Mouse (Mus musculus) kidney, embryonic 14.5 days (tissue): ENCODE measurements around the gene Tmtc1. TPM values are rescaled to one million over a fixed set of nuclear protein-coding genes. Genes with fewer than 3 reads are reported as not detected.

ENCODE experiments used
- ATAC-seq: fragments of 200-750 bp; cut with Nextera tagmentation; 2 replicates; pipeline ENCODE4 v1.8.0; 2017; ENCODE audit warnings: moderate number of reproducible peaks, mild to moderate bottlenecking, moderate TSS enrichment, moderate library complexity; ENCODE audit not compliant: low FRiP score, low TSS enrichment
- H3K27ac ChIP-seq: fragments of 300-500 bp; sonication (generic); 2 replicates; pipeline ENCODE4 v1.5.1; 2014; ENCODE audit warnings: low read depth, mild to moderate bottlenecking, low read length, moderate library complexity, mixed read lengths
- H3K27me3 ChIP-seq: fragments of 300-500 bp; sonication (generic); 2 replicates; pipeline ENCODE4 v1.6.1; 2014; ENCODE audit warnings: mild to moderate bottlenecking, low read length; ENCODE audit not compliant: control insufficient read depth, insufficient read depth
- H3K36me3 ChIP-seq: fragments of 300-500 bp; sonication (generic); 2 replicates; pipeline ENCODE4 v1.6.1; 2014; ENCODE audit warnings: low read length, mixed read lengths; ENCODE audit not compliant: control insufficient read depth, insufficient read depth
- H3K4me1 ChIP-seq: fragments of 300-500 bp; sonication (generic); 2 replicates; pipeline ENCODE4 v1.6.1; 2014; ENCODE audit warnings: low read length, mixed read lengths; ENCODE audit not compliant: control insufficient read depth, insufficient read depth
- H3K4me2 ChIP-seq: fragments of 300-500 bp; sonication (generic); replicated peaks from 2 replicates; pipeline ENCODE4 v1.6.1; 2014; ENCODE audit warnings: low read depth, mild to moderate bottlenecking, low read length
- H3K4me3 ChIP-seq: fragments of 300-500 bp; sonication (generic); 2 replicates; pipeline ENCODE4 v1.5.1; 2014; ENCODE audit warnings: mild to moderate bottlenecking, low read length
- H3K9ac ChIP-seq: fragments of 300-500 bp; sonication (generic); 2 replicates; pipeline ENCODE4 v1.6.1; 2014; ENCODE audit warnings: low read depth, mild to moderate bottlenecking, low read length, moderate library complexity
- H3K9me3 ChIP-seq: fragments of 300-500 bp; sonication (generic); 2 replicates; pipeline ENCODE4 v1.6.1; 2016; ENCODE audit warnings: low read length; ENCODE audit not compliant: control insufficient read depth
- WGBS: fragments of 180-500 bp; shearing (Covaris S2); extraction: QIAGEN DNeasy Blood & Tissue Kit; methylation state at CpG from one replicate; pipeline ENCODE4 v1.1.7; 2014; 5-methylcytosine and 5-hydroxymethylcytosine counted together
- polyA plus RNA-seq: library from polyadenylated mRNA; unstranded; fragments of >200 nt; fragmentation: Nextera tagmentation; extraction: Ambion mirVana; gene quantifications from 2 replicates; pipeline ENCODE4 v1.2.1, GENCODE M21; 2014

Gene Tmtc1
- polyA plus RNA-seq, 1 experiment from 2014 or later = 2.5 TPM

DNA sequence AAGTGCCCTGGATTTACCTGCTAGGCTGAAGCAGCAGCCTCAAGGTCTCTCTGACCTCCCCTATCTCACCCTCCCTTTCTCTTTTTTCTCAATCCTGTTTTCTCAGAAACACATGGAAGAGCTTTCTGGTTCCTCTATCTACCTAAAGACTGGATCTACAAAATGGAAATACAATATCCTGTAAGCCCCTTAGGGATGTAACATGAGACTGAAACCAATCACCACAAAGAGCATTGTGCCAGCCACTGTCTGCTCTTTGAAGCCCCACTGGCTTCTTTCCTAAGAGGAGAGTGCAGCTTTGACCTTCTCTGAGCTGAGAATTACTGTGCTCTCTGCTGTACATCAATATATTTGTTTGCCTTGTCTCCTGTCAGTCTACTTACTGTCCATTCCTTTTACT lies 147.8 kb downstream of the Tmtc1 start:
- no peak for ATAC-seq
- no peak overlapping the region for H3K27ac ChIP-seq
- H3K27me3 ChIP-seq = no peaks in the 10 kb centered on the region
- H3K9ac ChIP-seq = no peak overlapping the region
- no peak overlapping the region for H3K4me2 ChIP-seq
- H3K36me3 ChIP-seq = no peaks in the 10 kb centered on the region
- no peaks in the 10 kb centered on the region for H3K9me3 ChIP-seq
- H3K4me3 ChIP-seq = no peak overlapping the region
- no peaks in the 10 kb centered on the region for H3K4me1 ChIP-seq

DNA sequence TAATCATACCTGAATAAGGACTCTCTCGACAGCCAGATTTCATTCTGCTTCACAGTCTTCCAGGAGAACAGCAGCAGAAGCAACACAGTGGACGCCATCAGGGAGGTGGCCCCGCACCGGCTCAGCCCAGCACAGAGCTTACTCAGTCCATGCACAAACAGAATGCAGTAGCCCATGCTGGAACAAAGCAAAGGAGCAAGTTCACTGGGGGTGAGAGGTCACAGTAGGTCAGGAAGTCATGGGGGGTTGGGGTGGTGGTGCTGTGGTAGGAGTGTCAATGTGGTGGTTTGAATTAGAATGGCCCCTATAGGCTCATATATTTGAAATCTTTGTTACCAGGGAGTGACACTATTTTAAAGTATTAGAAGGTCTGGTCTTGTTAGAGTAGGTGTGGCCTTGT lies 149.7 kb downstream of the Tmtc1 start:
- WGBS = 67% methylated on average over 4 of the region's 4 CpGs
- Histone ChIP-seq H3K4me1 (no peaks in the 10 kb centered on the region), H3K4me3 (no peak overlapping the region), H3K9ac (no peak overlapping the region), H3K9me3 (no peaks in the 10 kb centered on the region), H3K27me3 (no peaks in the 10 kb centered on the region), H3K4me2 (no peak overlapping the region), H3K36me3 (no peaks in the 10 kb centered on the region), H3K27ac (no peak overlapping the region)
- ATAC-seq = no peak

DNA sequence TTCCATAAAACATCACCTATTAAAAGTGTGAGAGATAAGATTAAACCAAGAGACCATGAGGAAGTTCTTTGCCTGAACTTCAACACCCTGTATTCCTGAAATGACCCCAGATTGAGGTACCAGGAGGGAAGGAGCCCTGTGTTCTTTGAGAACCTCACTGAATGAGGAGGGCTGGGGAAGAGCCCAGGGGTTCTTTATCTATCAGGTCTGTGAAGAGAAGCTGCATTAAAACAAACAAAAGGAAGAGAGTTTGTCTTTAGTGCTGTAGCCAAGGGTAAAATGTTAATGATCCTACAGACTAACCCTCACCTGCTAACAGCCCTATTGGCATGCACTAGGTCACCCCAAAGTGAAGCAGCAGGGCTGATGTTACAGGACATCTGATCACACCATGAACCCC lies 153.3 kb downstream of the Tmtc1 start:
- Histone ChIP-seq H3K4me1 (no peaks in the 10 kb centered on the region), H3K27me3 (no peaks in the 10 kb centered on the region), H3K4me3 (no peak overlapping the region), H3K9me3 (no peaks in the 10 kb centered on the region), H3K4me2 (no peak overlapping the region), H3K27ac (no peak overlapping the region), H3K9ac (no peak overlapping the region), H3K36me3 (no peaks in the 10 kb centered on the region)
- no peak for ATAC-seq

DNA sequence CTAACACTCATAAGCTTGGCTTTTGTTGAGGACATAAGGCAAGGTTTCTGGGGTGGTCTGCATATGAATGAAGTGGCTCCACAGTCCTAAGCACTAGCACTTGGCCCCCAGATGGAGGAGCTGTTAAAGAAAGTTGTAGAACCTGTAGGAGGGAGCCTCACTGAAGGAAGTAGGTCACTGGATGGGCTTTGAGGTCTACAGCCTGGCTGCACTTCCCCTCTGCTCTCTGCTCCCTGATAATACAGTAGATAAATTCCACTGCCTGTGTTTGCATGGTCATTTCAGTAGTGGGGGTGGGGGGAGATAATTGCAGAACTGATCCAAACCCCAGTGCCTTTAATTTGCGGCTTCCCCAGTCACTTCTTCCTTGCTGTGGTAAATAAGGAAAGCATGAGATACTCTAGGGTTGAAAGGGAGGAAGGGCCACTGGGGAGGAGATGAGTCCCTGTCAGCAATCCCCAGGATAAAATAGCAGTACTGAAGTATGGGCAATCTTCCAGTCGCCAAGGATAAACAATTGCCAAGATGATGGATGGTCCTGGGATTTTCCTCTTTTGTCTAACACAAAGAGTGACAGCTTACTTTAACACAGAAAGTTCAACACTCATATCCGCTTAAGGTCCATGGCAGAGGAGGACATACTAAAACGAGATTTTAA lies 160.8 kb downstream of the Tmtc1 start:
- no peak for ATAC-seq
- H3K27ac ChIP-seq = no peak overlapping the region
- no peaks in the 10 kb centered on the region for H3K9me3 ChIP-seq

DNA sequence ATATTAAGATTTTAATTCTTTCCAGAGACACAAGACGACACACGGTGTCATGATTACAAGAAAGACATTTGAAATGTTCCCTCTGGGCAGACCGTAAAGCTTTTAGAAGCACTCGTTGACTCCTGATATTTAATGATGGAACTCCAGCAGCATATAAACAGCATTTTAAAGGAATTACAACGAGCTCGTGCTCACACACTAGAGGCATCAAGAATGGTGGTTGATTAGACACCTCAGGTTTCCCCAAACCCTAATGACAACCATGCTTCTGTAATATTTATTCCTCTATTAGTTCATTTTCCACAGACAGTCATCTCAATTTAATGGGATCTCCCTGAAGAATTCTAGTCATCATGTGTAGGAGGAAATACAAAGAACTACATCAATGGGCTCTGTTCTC lies 164.9 kb downstream of the Tmtc1 start:
- H3K27me3 ChIP-seq = no peaks in the 10 kb centered on the region
- ATAC-seq = no peak
- H3K4me2 ChIP-seq = no peak overlapping the region
- no peak overlapping the region for H3K27ac ChIP-seq
- H3K9me3 ChIP-seq = no peaks in the 10 kb centered on the region
- H3K4me1 ChIP-seq = peaks cover 5% of the 10 kb centered on the region; the same call in 1 of the 2 replicates
- WGBS = 65% methylated on average over 6 of the region's 6 CpGs
- no peak overlapping the region for H3K4me3 ChIP-seq
- no peak overlapping the region for H3K9ac ChIP-seq
- H3K36me3 ChIP-seq = no peaks in the 10 kb centered on the region

More for the DNA sequence above, 160.8 kb downstream of the Tmtc1 start:
- Histone ChIP-seq H3K27me3 (no peaks in the 10 kb centered on the region), H3K36me3 (no peaks in the 10 kb centered on the region), H3K4me1 (peaks cover 5% of the 10 kb centered on the region; the same call in 1 of the 2 replicates), H3K4me3 (no peak overlapping the region), H3K9ac (no peak overlapping the region), H3K4me2 (no peak overlapping the region)
- WGBS = 49% methylated on average over 4 of the region's 4 CpGs

DNA sequence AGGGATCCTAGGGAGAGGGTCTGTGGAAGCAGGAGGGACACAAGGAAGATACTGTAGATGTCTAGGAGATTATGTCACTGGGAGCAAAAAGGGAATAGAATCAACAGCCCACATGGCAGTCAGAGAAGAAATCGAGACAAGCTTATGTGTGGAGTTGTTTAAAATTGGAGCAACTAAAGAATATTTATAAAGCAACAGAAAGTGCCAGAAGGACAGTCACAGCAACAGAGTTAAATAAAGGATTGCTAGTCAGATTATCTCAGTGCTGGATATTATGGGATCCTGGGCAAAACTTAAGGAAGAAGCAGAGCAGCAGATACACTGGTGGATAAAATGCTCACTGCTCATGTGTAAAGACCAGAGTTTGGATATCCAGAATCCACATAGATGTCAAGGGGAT lies 167.8 kb downstream of the Tmtc1 start:
- Histone ChIP-seq H3K4me3 (no peak overlapping the region), H3K36me3 (no peaks in the 10 kb centered on the region), H3K4me1 (no peaks in the 10 kb centered on the region), H3K27ac (no peak overlapping the region), H3K9me3 (no peaks in the 10 kb centered on the region), H3K27me3 (no peaks in the 10 kb centered on the region), H3K4me2 (no peak overlapping the region), H3K9ac (no peak overlapping the region)
- 97% methylated on average over 1 of the region's 1 CpGs for WGBS
- no peak for ATAC-seq

DNA sequence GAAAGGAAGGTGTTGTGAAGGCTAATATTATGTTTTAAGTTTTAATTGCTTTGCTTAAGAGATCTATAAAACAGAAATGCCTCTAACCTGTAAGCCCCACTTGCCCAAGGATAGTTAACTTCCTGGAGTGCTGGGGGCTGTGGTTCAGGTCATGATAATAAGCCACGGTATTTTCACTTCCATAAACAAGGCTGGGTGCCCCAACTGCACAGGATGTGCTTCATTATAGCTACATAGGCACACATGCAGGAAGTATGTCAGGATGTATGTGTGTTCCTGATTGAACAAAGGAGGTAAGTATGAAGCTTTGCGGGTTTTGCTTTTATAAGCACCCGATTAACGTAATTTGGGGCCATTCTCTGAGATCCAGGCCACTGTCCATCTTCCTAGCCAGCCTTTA lies 169.1 kb downstream of the Tmtc1 start:
- no peaks in the 10 kb centered on the region for H3K27me3 ChIP-seq
- no peak overlapping the region for H3K9ac ChIP-seq
- no peak for ATAC-seq
- H3K4me3 ChIP-seq = no peak overlapping the region
- H3K9me3 ChIP-seq = no peaks in the 10 kb centered on the region
- H3K36me3 ChIP-seq = no peaks in the 10 kb centered on the region
- H3K4me1 ChIP-seq = no peaks in the 10 kb centered on the region
- H3K27ac ChIP-seq = no peak overlapping the region
- no peak overlapping the region for H3K4me2 ChIP-seq
- 84% methylated on average over 4 of the region's 4 CpGs for WGBS

DNA sequence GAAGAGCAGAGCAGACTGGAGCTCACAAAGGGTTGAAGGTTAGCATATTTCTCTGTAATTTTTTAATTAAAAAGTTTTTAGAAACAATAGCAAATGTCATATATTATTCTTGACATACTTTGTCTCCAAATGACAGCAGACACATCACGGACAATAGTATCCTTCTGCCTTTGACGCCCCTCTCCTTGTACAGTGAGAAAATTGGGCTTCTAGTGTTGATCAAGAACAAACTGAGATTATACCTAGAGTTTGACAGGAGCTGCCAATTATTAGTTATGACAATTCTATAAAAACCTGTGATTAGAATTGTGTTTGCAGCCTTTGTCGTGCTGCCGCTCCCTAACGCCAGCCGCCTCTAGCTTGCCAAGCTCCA lies 183.5 kb downstream of the Tmtc1 start:
- no peak overlapping the region for H3K4me3 ChIP-seq
- no peaks in the 10 kb centered on the region for H3K9me3 ChIP-seq
- H3K4me1 ChIP-seq = no peaks in the 10 kb centered on the region
- ATAC-seq = no peak
- no peak overlapping the region for H3K27ac ChIP-seq
- no peaks in the 10 kb centered on the region for H3K27me3 ChIP-seq
- no peak overlapping the region for H3K4me2 ChIP-seq
- 97% methylated on average over 6 of the region's 6 CpGs for WGBS
- no peak overlapping the region for H3K9ac ChIP-seq
- no peaks in the 10 kb centered on the region for H3K36me3 ChIP-seq

DNA sequence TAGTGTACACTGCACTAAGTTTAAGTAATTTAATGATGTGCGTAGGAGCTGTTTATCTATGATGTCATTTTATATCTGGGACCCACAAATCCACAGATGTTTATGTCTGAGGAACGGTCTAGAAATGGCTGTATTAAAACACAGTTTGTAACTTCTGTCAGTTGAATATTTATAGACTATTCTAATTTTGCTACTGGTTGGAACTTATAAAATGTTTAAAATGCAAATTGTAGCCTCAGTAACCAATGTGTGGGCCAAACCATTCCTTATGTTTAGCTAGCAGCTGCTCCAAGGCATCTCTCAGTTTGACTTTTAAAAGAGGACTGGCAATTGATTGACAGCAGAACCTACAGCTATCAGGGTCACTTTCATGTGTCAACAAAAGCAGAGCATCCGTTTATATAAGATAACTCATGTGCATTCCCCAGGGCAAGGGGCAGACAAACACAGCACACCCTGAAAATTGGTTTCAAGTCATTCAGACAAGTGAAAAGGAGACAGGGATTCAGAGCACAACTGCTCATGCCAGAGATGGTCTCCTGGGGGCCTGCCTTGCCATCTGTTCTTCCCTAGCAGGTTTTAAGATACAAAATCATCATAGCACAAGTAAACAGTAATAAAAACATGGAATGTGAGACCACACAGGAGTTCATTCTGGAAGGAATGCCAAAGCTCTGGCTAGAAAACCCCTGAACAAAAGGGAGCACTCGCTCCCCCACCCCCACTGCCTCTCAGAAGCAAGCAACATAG lies 184.0 kb downstream of the Tmtc1 start:
- WGBS = 51% methylated on average over 4 of the region's 4 CpGs
- Histone ChIP-seq H3K36me3 (no peaks in the 10 kb centered on the region), H3K27me3 (no peaks in the 10 kb centered on the region), H3K27ac (no peak overlapping the region), H3K4me2 (no peak overlapping the region), H3K4me3 (no peak overlapping the region), H3K9me3 (no peaks in the 10 kb centered on the region), H3K9ac (no peak overlapping the region), H3K4me1 (no peaks in the 10 kb centered on the region)
- ATAC-seq = no peak
